Mouse (Mus musculus) embryonic facial prominence, embryonic 15.5 days (tissue): ENCODE data around the gene Zfp970. TPM values are rescaled to one million over a fixed set of nuclear protein-coding genes. Genes with fewer than 3 reads are reported as not detected.
"Not testable (repeated sequence)": the region's sequence is repeated elsewhere in the genome, so short reads cannot be mapped to it uniquely, and the experiment has no call there.

Source experiments
- ATAC-seq: fragments of 200-750 bp; cut with Nextera tagmentation; 2 replicates; pipeline ENCODE4 v1.8.0; 2017; ENCODE audit warnings: low read depth, moderate TSS enrichment; ENCODE audit not compliant: insufficient number of reproducible peaks, low FRiP score, low TSS enrichment
- H3K27ac ChIP-seq: fragments of 300-500 bp; sonication (generic); replicated peaks from 2 replicates; pipeline ENCODE4 v1.5.1; 2015; ENCODE audit warnings: mild to moderate bottlenecking, inconsistent platforms
- H3K27me3 ChIP-seq: fragments of 300-500 bp; sonication (generic); 2 replicates; pipeline ENCODE4 v1.6.1; 2015; ENCODE audit warnings: inconsistent platforms
- H3K36me3 ChIP-seq: fragments of 300-500 bp; sonication (generic); 2 replicates; pipeline ENCODE4 v1.6.1; 2015; ENCODE audit warnings: mild to moderate bottlenecking, inconsistent platforms
- H3K4me1 ChIP-seq: fragments of 300-500 bp; sonication (generic); 2 replicates; pipeline ENCODE4 v1.6.1; 2015; ENCODE audit warnings: inconsistent platforms
- H3K4me2 ChIP-seq: fragments of 300-500 bp; sonication (generic); replicated peaks from 2 replicates; pipeline ENCODE4 v1.6.1; 2015; ENCODE audit warnings: mild to moderate bottlenecking, inconsistent platforms
- H3K4me3 ChIP-seq: fragments of 300-500 bp; sonication (generic); replicated peaks from 2 replicates; pipeline ENCODE4 v1.5.1; 2015; ENCODE audit warnings: mild to moderate bottlenecking, inconsistent platforms
- H3K9ac ChIP-seq: fragments of 300-500 bp; sonication (generic); 2 replicates; pipeline ENCODE4 v1.6.1; 2015; ENCODE audit warnings: inconsistent platforms
- H3K9me3 ChIP-seq: fragments of 300-500 bp; sonication (generic); replicated peaks from 2 replicates; pipeline ENCODE4 v1.6.1; 2016; ENCODE audit warnings: inconsistent platforms
- WGBS: fragments of 180-500 bp; shearing (Covaris S2); methylation state at CpG from one replicate; pipeline ENCODE4 v1.1.7; 2015; 5-methylcytosine and 5-hydroxymethylcytosine counted together
- polyA plus RNA-seq: library from polyadenylated mRNA; unstranded; fragments of >200 nt; fragmentation: Nextera tagmentation; extraction: Ambion mirVana; gene quantifications from 2 replicates; pipeline ENCODE4 v1.2.1, GENCODE M21; 2015

Zfp970 gene
- polyA plus RNA-seq = 11.1 and 11.8 TPM in 2 replicates

GRCm38 (mm10) chr2:177464676-177465075, at the start of gene Zfp970:
Gene Zfp970, plus strand, starts transcription at chr2:177464733.
- H3K4me2 ChIP-seq = peak within 1 kb of the TSS; percentile 43
- not testable (repeated sequence) for H3K9ac ChIP-seq, H3K9me3 ChIP-seq, H3K4me1 ChIP-seq, ATAC-seq, H3K27ac ChIP-seq, H3K27me3 ChIP-seq, H3K36me3 ChIP-seq
- 6% methylated on average over 6 of the region's 9 CpGs for WGBS
- peak within 1 kb of the TSS; percentile 47 for H3K4me3 ChIP-seq

GRCm38 (mm10) chr2:177468222-177468621, 3.7 kb downstream of the Zfp970 start:
- not testable (repeated sequence) for H3K27me3 ChIP-seq, H3K9ac ChIP-seq, ATAC-seq, H3K27ac ChIP-seq, H3K36me3 ChIP-seq, H3K4me3 ChIP-seq, H3K4me1 ChIP-seq, H3K4me2 ChIP-seq, H3K9me3 ChIP-seq

DNA sequence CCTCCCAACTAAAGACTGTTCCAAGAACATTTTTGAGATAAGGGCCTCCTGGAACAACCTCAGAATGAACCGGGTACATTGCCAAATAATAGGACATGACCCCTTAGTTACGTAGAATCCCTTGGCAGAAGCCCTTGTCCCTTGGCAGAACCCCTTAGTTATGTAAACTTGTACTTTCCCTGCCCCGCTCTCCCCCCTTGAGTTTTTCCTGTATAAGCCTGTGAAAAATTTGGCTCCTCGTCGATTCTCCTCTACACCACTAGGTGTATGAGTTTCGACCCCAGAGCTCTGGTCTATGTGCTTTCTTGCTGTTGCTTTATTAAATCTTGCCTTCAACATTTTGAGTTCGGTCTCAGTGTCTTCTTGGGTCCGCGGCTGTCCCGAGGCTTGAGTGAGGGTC, 7.7 kb downstream of the Zfp970 start:
- H3K4me3 ChIP-seq, H3K36me3 ChIP-seq, H3K9ac ChIP-seq, H3K4me1 ChIP-seq, H3K27ac ChIP-seq, H3K9me3 ChIP-seq, ATAC-seq, H3K4me2 ChIP-seq, H3K27me3 ChIP-seq: not testable (repeated sequence)
- 89% methylated on average over 6 of the region's 10 CpGs for WGBS

GRCm38 (mm10) chr2:177481971-177482370, 17.4 kb downstream of the Zfp970 start:
- ATAC-seq, H3K9me3 ChIP-seq, H3K36me3 ChIP-seq, H3K4me2 ChIP-seq, H3K27ac ChIP-seq, H3K27me3 ChIP-seq, H3K4me3 ChIP-seq, H3K9ac ChIP-seq, H3K4me1 ChIP-seq: not testable (repeated sequence)
- WGBS = 100% methylated on average over 1 of the region's 1 CpGs

DNA sequence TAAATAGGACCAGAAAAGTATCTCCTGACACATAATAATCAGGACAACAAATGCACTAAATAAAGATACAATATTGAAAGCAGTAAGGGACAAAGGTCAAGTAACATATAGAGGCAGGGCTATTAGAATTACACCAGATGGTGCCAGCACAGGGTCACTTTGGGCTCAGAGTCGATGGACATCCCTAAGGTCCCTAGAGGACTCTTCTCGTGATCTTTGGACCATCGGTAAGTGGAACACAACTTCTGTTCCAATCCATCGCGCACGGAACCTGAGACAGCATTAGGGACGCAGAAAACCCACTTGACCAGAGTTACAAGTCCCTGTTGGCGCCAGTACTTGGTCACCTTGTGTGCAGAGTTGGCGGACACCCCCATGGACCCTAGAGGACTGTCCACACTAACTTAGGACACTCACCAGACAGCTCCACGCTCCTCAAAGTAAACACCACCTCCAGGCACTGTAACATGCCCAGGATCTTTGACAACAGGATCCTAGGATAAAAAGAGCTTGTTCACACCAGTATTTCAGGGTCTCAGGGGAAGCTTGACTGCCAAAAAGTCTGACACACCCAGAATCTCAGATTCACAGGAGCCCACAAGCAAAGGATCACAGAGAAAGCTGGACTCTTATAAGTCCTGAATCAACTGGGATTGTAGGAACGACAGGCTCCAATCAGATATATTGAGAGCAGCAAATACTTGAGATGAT, 18.9 kb downstream of the Zfp970 start:
- not testable (repeated sequence) for ATAC-seq, H3K27me3 ChIP-seq, H3K9me3 ChIP-seq, H3K36me3 ChIP-seq, H3K4me2 ChIP-seq, H3K9ac ChIP-seq, H3K4me3 ChIP-seq, H3K4me1 ChIP-seq, H3K27ac ChIP-seq
- WGBS = 89% methylated on average over 11 of the region's 11 CpGs

GRCm38 (mm10) chr2:177498067-177498466, 33.5 kb downstream of the Zfp970 start, which contains the start of gene Gm14403:
Gene Gm14403, plus strand, starts transcription at chr2:177498215.
- not testable (repeated sequence) for H3K9me3 ChIP-seq, ATAC-seq, H3K9ac ChIP-seq, H3K36me3 ChIP-seq, H3K4me1 ChIP-seq, H3K27me3 ChIP-seq, H3K27ac ChIP-seq
- Histone ChIP-seq H3K4me3 (peak within 1 kb of the TSS; percentile 43), H3K4me2 (peak within 1 kb of the TSS; percentile 35)
- 17% methylated on average over 7 of the region's 7 CpGs for WGBS

- H3K9me3 ChIP-seq, H3K4me2 ChIP-seq, H3K27ac ChIP-seq, H3K27me3 ChIP-seq, ATAC-seq, H3K4me1 ChIP-seq, H3K9ac ChIP-seq, H3K36me3 ChIP-seq, H3K4me3 ChIP-seq: not testable (repeated sequence)
- WGBS = 56% methylated on average over 1 of the region's 1 CpGs
Measured at GRCm38 (mm10) chr2:177499182-177499581, 34.6 kb downstream of the Zfp970 start.

- not testable (repeated sequence) for H3K4me2 ChIP-seq, H3K27ac ChIP-seq, H3K4me3 ChIP-seq, H3K9ac ChIP-seq, H3K27me3 ChIP-seq, H3K9me3 ChIP-seq, H3K36me3 ChIP-seq, H3K4me1 ChIP-seq, ATAC-seq
- 86% methylated on average over 1 of the region's 1 CpGs for WGBS
Measured at GRCm38 (mm10) chr2:177505211-177505719, 40.7 kb downstream of the Zfp970 start.

- not testable (repeated sequence) for H3K27me3 ChIP-seq, H3K9me3 ChIP-seq, H3K9ac ChIP-seq, H3K4me3 ChIP-seq, H3K36me3 ChIP-seq, ATAC-seq, H3K27ac ChIP-seq, H3K4me2 ChIP-seq, H3K4me1 ChIP-seq
- 66% methylated on average over 4 of the region's 4 CpGs for WGBS
Measured at GRCm38 (mm10) chr2:177511381-177511780, 46.8 kb downstream of the Zfp970 start.

GRCm38 (mm10) chr2:177511972-177512371, 47.4 kb downstream of the Zfp970 start:
- 78% methylated on average over 3 of the region's 3 CpGs for WGBS
- not testable (repeated sequence) for H3K9me3 ChIP-seq, H3K36me3 ChIP-seq, H3K4me3 ChIP-seq, H3K4me2 ChIP-seq, H3K4me1 ChIP-seq, H3K9ac ChIP-seq, H3K27ac ChIP-seq, H3K27me3 ChIP-seq, ATAC-seq

DNA sequence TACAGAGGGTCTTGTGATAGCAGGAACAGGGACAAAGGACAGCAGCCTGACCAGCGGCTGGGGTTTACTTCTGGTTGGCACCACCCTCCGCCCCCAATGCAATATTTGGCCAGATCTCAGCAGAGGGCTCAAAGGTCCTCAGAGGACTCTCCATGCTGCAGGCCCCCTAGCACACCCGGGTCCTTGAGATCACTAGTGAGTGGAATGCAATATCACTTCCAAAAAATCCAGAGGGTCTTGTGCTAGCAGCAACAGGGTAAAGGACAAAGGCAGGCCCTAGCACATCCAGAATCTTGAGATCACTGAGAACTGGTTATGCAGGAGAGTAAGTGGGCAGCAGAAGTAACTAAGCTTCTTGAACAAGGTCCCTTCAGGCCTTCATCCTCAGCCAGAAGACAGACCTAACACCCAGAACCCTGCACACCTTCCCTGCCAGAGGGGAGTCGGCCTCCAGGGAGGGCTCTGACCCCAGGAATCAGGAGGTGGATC, 49.5 kb downstream of the Zfp970 start:
- not testable (repeated sequence) for H3K27me3 ChIP-seq, H3K4me1 ChIP-seq, H3K9ac ChIP-seq, H3K36me3 ChIP-seq, ATAC-seq, H3K9me3 ChIP-seq, H3K27ac ChIP-seq, H3K4me3 ChIP-seq, H3K4me2 ChIP-seq
- 90% methylated on average over 4 of the region's 4 CpGs for WGBS

- WGBS = 84% methylated on average over 9 of the region's 9 CpGs
Measured at GRCm38 (mm10) chr2:177517746-177518145, 53.2 kb downstream of the Zfp970 start.

More at GRCm38 (mm10) chr2:177517746-177518145, 53.2 kb downstream of the Zfp970 start:
- not testable (repeated sequence) for H3K27me3 ChIP-seq, ATAC-seq, H3K36me3 ChIP-seq, H3K4me2 ChIP-seq, H3K4me1 ChIP-seq, H3K9ac ChIP-seq, H3K9me3 ChIP-seq, H3K4me3 ChIP-seq, H3K27ac ChIP-seq
